11 mouse cellular contexts compared by ENCODE assay signal in the genomic region with DNA sequence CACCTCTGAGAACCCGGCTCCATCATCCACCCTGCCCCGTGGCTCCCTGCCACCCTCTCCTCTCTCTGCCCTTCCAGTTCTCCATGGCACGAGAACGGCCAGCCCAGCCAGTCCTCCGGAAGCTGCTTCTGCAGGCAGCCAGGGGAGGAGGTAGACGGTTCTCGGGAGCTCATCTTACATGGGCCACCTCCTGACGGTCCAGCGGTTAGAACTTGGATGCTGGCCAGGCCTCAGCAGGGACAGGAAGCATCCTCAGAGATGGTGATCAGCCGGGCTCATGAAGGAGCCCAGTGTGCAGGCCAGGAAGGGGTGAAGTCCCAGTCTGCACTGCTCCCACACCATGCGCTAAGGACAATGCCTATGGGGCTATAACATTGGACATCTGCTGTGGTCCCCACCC. TPM values are rescaled to one million over a fixed set of nuclear protein-coding genes. Genes with fewer than 3 reads are reported as not detected.
DNase-seq lines count a peak whose midpoint lies in the region; ATAC-seq and TF ChIP-seq lines count a peak whose summit lies in the region.
"Had no signal": no experiment of that assay in that cellular context is flagged by ENCODE, and none has a peak within 500 bp of the region (broad histone marks: within the 10 kb centered on the region; RNA-seq: fewer than 3 reads in every experiment).

No protein-coding gene starts in this region.

- H3K4me3 ChIP-seq in brown adipose tissue, adult 24 weeks (ENCODE audit: insufficient read depth, low read depth, low read length): no peak overlapping the region
- H3K4me3 ChIP-seq in kidney, adult 2 months (ENCODE audit: insufficient read depth, low read depth, low read length): no peak overlapping the region
- no peak overlapping the region for H3K4me3 ChIP-seq in forebrain, embryonic 16.5 days (replicated peaks; ENCODE audit: low read length)
- H3K4me3 ChIP-seq: limb, embryonic 13.5 days had no signal

- no peak for ATAC-seq in forebrain, embryonic 16.5 days

- TF ChIP-seq POLR2A in kidney, adult 2 months (IDR thresholded peaks at IDR 0.05; ENCODE audit: low read depth, low read length): no peak

- peaks cover 47% of the 10 kb centered on the region for H3K4me1 ChIP-seq in brown adipose tissue, adult 24 weeks (ENCODE audit: control insufficient read depth, insufficient read depth, insufficient read length, low read length)
- H3K4me1 ChIP-seq in kidney, adult 2 months (ENCODE audit: control insufficient read depth, insufficient read depth, low read length): peaks cover 70% of the 10 kb centered on the region
- H3K4me1 ChIP-seq in forebrain, embryonic 16.5 days (replicated peaks; ENCODE audit: control insufficient read depth, insufficient read depth, low read length): peaks cover 3% of the 10 kb centered on the region

- intact Hi-C loops in heart, postnatal 36 days (cut with DNase I): loop anchor here (2.0 kb wide), 1 partner anchor 16 kb away; no protein-coding TSS in a partner anchor

- H3K4me2 ChIP-seq in forebrain, embryonic 16.5 days (ENCODE audit: low read length): no peak overlapping the region
- H3K4me2 ChIP-seq: limb, embryonic 13.5 days had no signal

- no peaks in the 10 kb centered on the region for H3K27me3 ChIP-seq in kidney, adult 2 months (replicated peaks; ENCODE audit: control insufficient read depth, insufficient read depth, low read length)
- no peaks in the 10 kb centered on the region for H3K27me3 ChIP-seq in forebrain, embryonic 16.5 days (replicated peaks; ENCODE audit: control insufficient read depth, insufficient read depth, low read length)

- H3K36me3 ChIP-seq in kidney, adult 2 months (ENCODE audit: control insufficient read depth, insufficient read depth, low read length): no peaks in the 10 kb centered on the region
- no peaks in the 10 kb centered on the region for H3K36me3 ChIP-seq in forebrain, embryonic 16.5 days (ENCODE audit: control insufficient read depth, insufficient read depth)
- H3K36me3 ChIP-seq: limb, embryonic 13.5 days had no signal

- 25% methylated on average over 11 of the region's 11 CpGs for WGBS in kidney, adult 2 months
- 69% methylated on average over 11 of the region's 11 CpGs for WGBS in forebrain, embryonic 16.5 days

- DNase-seq in heart, adult 9 months (ENCODE audit: low spot score in 2 of 2): peak; percentile 34 to 64
- no peak for DNase-seq in heart, postnatal 36 days
- DNase-seq in kidney, adult 2 months: peak; percentile 88
- peak; percentile 61 for DNase-seq in lung, postnatal 25 days (ENCODE audit: low spot score)
- no peak for DNase-seq in thymus, postnatal 14 days
- DNase-seq in neural tube, embryonic 10.5 days (ENCODE audit: extremely low spot score, low spot score): no peak
- DNase-seq: midbrain, embryonic 14.5 days; right cerebral cortex, adult 18-20 months had no signal

- H3K27ac ChIP-seq in brown adipose tissue, adult 24 weeks (replicated peaks; ENCODE audit: low read depth, low read length): peak overlapping the region; percentile 27
- H3K27ac ChIP-seq in kidney, adult 2 months (ENCODE audit: insufficient read depth, low read depth, low read length): peak overlapping the region; percentile 21; the same call in 1 of the 2 replicates
- H3K27ac ChIP-seq in forebrain, embryonic 16.5 days (ENCODE audit: low read length): no peak overlapping the region
- H3K27ac ChIP-seq: limb, embryonic 13.5 days had no signal

- H3K9me3 ChIP-seq in forebrain, embryonic 16.5 days (ENCODE audit: control insufficient read depth, low read length): no peaks in the 10 kb centered on the region
- H3K9me3 ChIP-seq: limb, embryonic 13.5 days had no signal

- no peak for TF ChIP-seq CTCF in kidney, adult 2 months (conservative IDR thresholded peaks at IDR 0.05; ENCODE audit: insufficient read depth, insufficient read length, low read depth, low read length)

- no peak overlapping the region for H3K9ac ChIP-seq in forebrain, embryonic 16.5 days (replicated peaks; ENCODE audit: low read depth, low read length)
- H3K9ac ChIP-seq: limb, embryonic 13.5 days had no signal

RNA-seq across cellular contexts. Expression of a gene that starts 6.6 kb away (rescaled TPM):
- 10 to 100 TPM; 21.0 to 23.6 TPM for total RNA-seq in heart, postnatal 36 days (2021)
- 3.5 and 5.5 TPM in 2 replicates for polyA plus RNA-seq in brown adipose tissue, adult 24 weeks (2012; ENCODE audit: insufficient read depth, insufficient read length, missing spikeins)
- polyA plus RNA-seq in kidney, adult 2 months (2012; rRNA removed): 14.3 and 15.0 TPM in 2 replicates
- 4.6 and 5.0 TPM in 2 replicates for polyA plus RNA-seq in forebrain, embryonic 16.5 days (2015; fragmentation: Nextera tagmentation; extraction: Ambion mirVana)

RNA-seq across cellular contexts. Expression of a gene that starts 12.3 kb away (rescaled TPM):
- total RNA-seq in heart, postnatal 36 days (2021): not detected
- polyA plus RNA-seq in brown adipose tissue, adult 24 weeks (2012; ENCODE audit: insufficient read depth, insufficient read length, missing spikeins): not detected in 2 replicates
- not detected in 2 replicates for polyA plus RNA-seq in kidney, adult 2 months (2012; rRNA removed)
- polyA plus RNA-seq in forebrain, embryonic 16.5 days (2015; fragmentation: Nextera tagmentation; extraction: Ambion mirVana): not detected in 2 replicates
- polyA plus RNA-seq: limb, embryonic 13.5 days; midbrain, embryonic 14.5 days had no signal

Comparison
In these comparisons a context has a peak if more than half of its experiments do, and no peak if none do; other contexts are left out.
1. DNase-seq: peak in heart, adult 9 months (2 of 2), kidney, adult 2 months (single experiment) and lung, postnatal 25 days (single experiment); none in heart, postnatal 36 days (0 of 2), thymus, postnatal 14 days (single experiment) and neural tube, embryonic 10.5 days (single experiment).